Mouse (Mus musculus): ENCODE results near the gene Spaar. TPM values are rescaled to one million over a fixed set of nuclear protein-coding genes. Genes with fewer than 3 reads are reported as not detected.

Spaar gene
- total and polyA plus RNA-seq, 3 experiments, result 4.4 to 5.2 (median 4.8) TPM

DNA sequence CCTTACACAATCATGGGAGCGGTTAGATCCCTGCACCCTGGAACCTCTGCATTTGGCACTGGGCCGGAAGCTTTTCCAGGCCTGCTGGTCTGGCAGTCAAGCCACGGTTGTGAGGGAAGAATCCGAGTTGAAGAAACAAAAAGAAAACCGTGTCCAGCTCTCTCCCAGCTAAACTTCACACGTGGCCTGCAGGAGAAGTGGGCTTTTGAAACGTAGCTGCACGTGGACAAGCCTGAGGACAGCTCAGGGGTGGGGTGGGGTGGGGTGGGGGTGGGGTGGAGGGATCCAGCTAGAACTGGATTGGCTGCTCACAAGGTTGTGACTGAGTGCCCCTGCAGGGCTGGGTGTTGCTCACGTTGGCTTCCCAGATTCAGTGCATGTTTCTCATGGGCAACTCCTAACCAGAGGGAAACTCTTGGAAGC is 34.6 kb upstream of the Spaar start:
- TF ChIP-seq EP300 (IDR thresholded peaks at IDR 0.05; ENCODE audit: insufficient read depth, low read depth, low read length), result no peak
- TF ChIP-seq POLR2A (IDR thresholded peaks at IDR 0.05; ENCODE audit: insufficient read depth, low read depth, low read length), result 0 out of 2 replicates have a peak, but pooled peaks have one; percentile 12
- TF ChIP-seq CTCF (IDR thresholded peaks at IDR 0.05), result no peak
- intact Hi-C loops (cut with DNase I), result no loop called here
- 20% methylated on average over 9 of the region's 9 CpGs for WGBS

DNA sequence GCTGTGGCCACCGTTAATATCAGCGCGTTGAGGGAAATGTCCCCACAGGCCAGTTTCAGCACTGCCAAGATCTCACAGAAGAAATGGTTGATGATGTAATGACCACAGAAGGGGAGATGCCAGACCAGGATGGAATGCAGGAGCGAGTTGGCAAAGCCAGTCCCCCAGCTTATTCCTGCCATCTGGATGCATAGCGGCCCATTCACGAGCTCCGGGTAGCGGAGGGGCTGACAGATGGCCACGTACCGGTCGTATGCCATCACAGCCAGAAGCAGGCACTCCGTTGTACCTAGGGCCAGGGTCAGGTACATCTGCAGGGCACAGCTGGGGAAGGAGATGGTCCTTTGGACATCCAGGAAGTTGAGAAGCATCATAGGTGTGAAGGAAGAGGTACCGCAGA is 33.3 kb upstream of the Spaar start:
- no peak for TF ChIP-seq CTCF (IDR thresholded peaks at IDR 0.05)
- TF ChIP-seq POLR2A (IDR thresholded peaks at IDR 0.05; ENCODE audit: insufficient read depth, low read depth, low read length), result no peak
- TF ChIP-seq EP300 (IDR thresholded peaks at IDR 0.05; ENCODE audit: insufficient read depth, low read depth, low read length), result no peak
- H3K27me3 ChIP-seq (ENCODE audit: control insufficient read depth, insufficient read depth, low read length), result no peaks in the 10 kb centered on the region
- no peak for DNase-seq
- 69% methylated on average over 13 of the region's 13 CpGs for WGBS
- H3K4me3 ChIP-seq, result no peak overlapping the region
- intact Hi-C loops (cut with DNase I), result no loop called here
- H3K79me2 ChIP-seq (replicated peaks; ENCODE audit: control insufficient read depth, insufficient read depth, low read length), result no peaks in the 10 kb centered on the region
- H3K9ac ChIP-seq (ENCODE audit: low read depth, low read length), result no peak overlapping the region
- H3K36me3 ChIP-seq (ENCODE audit: control insufficient read depth, insufficient read depth, low read length), result no peaks in the 10 kb centered on the region
- H3K4me1 ChIP-seq (ENCODE audit: control insufficient read depth, insufficient read depth, low read length), result peaks cover 6% of the 10 kb centered on the region
- H3K27ac ChIP-seq, result no peak overlapping the region

More for the DNA sequence above, 34.6 kb upstream of the Spaar start:
- no peak overlapping the region for H3K27ac ChIP-seq
- H3K9ac ChIP-seq (ENCODE audit: low read depth, low read length), result no peak overlapping the region
- H3K36me3 ChIP-seq (ENCODE audit: control insufficient read depth, insufficient read depth, low read length), result no peaks in the 10 kb centered on the region
- no peaks in the 10 kb centered on the region for H3K27me3 ChIP-seq (ENCODE audit: control insufficient read depth, insufficient read depth, low read length)
- H3K4me3 ChIP-seq, result no peak overlapping the region
- DNase-seq, result peak; percentile 63 to 71
- H3K4me1 ChIP-seq (ENCODE audit: control insufficient read depth, insufficient read depth, low read length), result peaks cover 6% of the 10 kb centered on the region
- no peaks in the 10 kb centered on the region for H3K79me2 ChIP-seq (replicated peaks; ENCODE audit: control insufficient read depth, insufficient read depth, low read length)

DNA sequence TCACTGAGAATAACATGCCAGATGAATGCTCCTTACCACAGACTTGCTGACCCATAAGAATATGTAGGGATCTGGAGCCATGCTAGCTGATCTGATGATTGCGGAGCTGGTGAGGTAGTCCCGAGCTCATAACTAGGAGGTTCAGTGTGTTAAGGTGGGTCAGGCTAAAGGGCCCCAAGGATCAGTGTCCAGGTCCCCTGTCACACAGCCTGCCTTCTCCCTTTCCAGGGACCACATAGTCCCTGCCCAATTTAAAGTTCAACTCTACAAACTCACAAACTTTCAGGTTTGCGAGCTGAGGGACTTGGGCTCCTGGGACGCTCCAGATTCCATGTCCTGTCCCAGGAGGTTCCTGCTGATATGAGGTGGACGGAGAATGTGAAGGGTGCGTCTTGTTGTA is 29.1 kb upstream of the Spaar start, which contains the start of gene Olfr70:
Gene Olfr70, minus strand, starts transcription at position 101 of the 400 bp plus-strand sequence.
- Histone ChIP-seq H3K9ac (ENCODE audit: low read depth, low read length) (no peak within 1 kb of the TSS), H3K36me3 (ENCODE audit: control insufficient read depth, insufficient read depth, low read length) (no peaks in the 10 kb centered on the region), H3K4me3 (no peak within 1 kb of the TSS), H3K27me3 (ENCODE audit: control insufficient read depth, insufficient read depth, low read length) (no peaks in the 10 kb centered on the region), H3K79me2 (replicated peaks; ENCODE audit: control insufficient read depth, insufficient read depth, low read length) (no peaks in the 10 kb centered on the region), H3K27ac (no peak within 1 kb of the TSS), H3K4me1 (ENCODE audit: control insufficient read depth, insufficient read depth, low read length) (peaks cover under 1% of the 10 kb centered on the region; the same call in 1 of the 2 replicates)
- TF ChIP-seq EP300 (IDR thresholded peaks at IDR 0.05; ENCODE audit: insufficient read depth, low read depth, low read length) (no peak), POLR2A (IDR thresholded peaks at IDR 0.05; ENCODE audit: insufficient read depth, low read depth, low read length) (no peak), CTCF (IDR thresholded peaks at IDR 0.05) (no peak)
- no peak for DNase-seq
- 84% methylated on average over 6 of the region's 6 CpGs for WGBS
- intact Hi-C loops (cut with DNase I), result no loop called here

DNA sequence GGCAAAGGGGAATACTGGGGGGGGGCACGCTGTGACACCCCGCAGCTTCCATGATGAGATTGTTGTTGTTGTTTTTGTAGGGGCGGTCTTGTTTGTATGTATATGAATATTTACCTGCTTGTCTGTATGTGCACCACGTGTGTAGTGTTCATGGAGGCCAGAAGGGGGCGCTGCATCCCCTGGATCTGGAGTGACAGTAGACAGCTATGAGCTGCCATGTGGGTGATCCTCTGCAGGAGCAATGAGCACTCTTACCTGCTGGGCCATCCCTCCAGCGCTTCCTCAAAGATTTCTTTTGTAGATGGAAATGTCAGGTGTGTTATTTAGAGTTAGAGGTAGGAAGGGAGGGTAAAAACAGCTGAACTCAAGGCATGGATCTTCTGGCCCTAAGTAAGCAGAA is 26.4 kb upstream of the Spaar start:
- Histone ChIP-seq H3K4me3 (no peak overlapping the region), H3K79me2 (replicated peaks; ENCODE audit: control insufficient read depth, insufficient read depth, low read length) (no peaks in the 10 kb centered on the region), H3K36me3 (ENCODE audit: control insufficient read depth, insufficient read depth, low read length) (no peaks in the 10 kb centered on the region), H3K27ac (no peak overlapping the region), H3K27me3 (ENCODE audit: control insufficient read depth, insufficient read depth, low read length) (no peaks in the 10 kb centered on the region), H3K4me1 (ENCODE audit: control insufficient read depth, insufficient read depth, low read length) (no peaks in the 10 kb centered on the region), H3K9ac (ENCODE audit: low read depth, low read length) (no peak overlapping the region)
- DNase-seq, result no peak
- intact Hi-C loops (cut with DNase I), result no loop called here
- WGBS, result 76% methylated on average over 6 of the region's 6 CpGs
- TF ChIP-seq CTCF (IDR thresholded peaks at IDR 0.05) (peak; percentile 26), EP300 (IDR thresholded peaks at IDR 0.05; ENCODE audit: insufficient read depth, low read depth, low read length) (no peak)

DNA sequence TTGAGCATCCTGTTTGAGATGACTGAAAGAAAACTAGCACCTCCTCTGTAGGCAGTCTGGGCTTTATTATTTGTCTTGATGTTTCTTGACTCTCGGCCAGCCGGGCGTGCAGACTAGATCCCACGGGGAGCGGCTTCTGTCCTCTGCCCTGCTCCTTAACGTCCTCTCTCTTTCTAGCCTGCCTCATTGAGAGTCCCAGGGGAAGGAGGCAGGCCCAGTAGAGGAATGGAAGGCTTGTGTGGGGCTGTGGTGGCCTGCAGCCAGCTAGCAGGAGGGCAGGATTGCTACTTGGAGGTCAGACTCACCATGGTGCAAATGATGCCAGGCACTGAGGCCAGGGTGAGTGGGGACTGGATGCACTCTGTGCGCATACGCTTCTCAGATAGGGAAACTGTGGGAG is 26.0 kb upstream of the Spaar start:
- Histone ChIP-seq H3K9ac (ENCODE audit: low read depth, low read length) (no peak overlapping the region), H3K4me3 (no peak overlapping the region), H3K36me3 (ENCODE audit: control insufficient read depth, insufficient read depth, low read length) (no peaks in the 10 kb centered on the region), H3K79me2 (replicated peaks; ENCODE audit: control insufficient read depth, insufficient read depth, low read length) (no peaks in the 10 kb centered on the region), H3K4me1 (ENCODE audit: control insufficient read depth, insufficient read depth, low read length) (no peaks in the 10 kb centered on the region), H3K27ac (no peak overlapping the region), H3K27me3 (ENCODE audit: control insufficient read depth, insufficient read depth, low read length) (no peaks in the 10 kb centered on the region)
- TF ChIP-seq CTCF (IDR thresholded peaks at IDR 0.05), result no peak
- TF ChIP-seq EP300 (IDR thresholded peaks at IDR 0.05; ENCODE audit: insufficient read depth, low read depth, low read length), result no peak
- TF ChIP-seq POLR2A (IDR thresholded peaks at IDR 0.05; ENCODE audit: insufficient read depth, low read depth, low read length), result no peak
- DNase-seq, result peak in 1 of 2 experiments; percentile 32
- WGBS, result 65% methylated on average over 8 of the region's 8 CpGs
- intact Hi-C loops (cut with DNase I), result no loop called here

DNA sequence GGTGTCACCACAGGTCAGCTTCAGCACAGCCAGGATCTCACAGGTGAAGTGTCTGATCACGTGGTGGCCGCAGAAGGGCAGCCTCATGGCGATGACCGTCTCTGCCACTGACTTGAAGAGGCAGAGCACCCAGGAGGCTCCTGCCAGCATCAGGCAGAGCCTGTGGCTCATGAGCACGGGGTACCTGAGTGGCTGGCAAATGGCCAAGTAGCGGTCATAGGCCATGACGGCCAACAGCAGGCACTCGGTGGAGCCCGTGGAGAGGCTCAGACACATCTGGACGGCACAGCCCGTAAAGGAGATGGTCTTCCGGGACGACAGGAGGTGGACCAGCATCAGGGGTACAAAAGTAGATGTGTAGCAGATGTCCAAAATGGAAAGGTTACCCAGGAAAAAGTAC is 23.8 kb upstream of the Spaar start:
- no peak overlapping the region for H3K27ac ChIP-seq
- H3K36me3 ChIP-seq (ENCODE audit: control insufficient read depth, insufficient read depth, low read length), result no peaks in the 10 kb centered on the region
- TF ChIP-seq CTCF (IDR thresholded peaks at IDR 0.05), result no peak
- no peak for DNase-seq
- 74% methylated on average over 13 of the region's 13 CpGs for WGBS
- no peak overlapping the region for H3K4me3 ChIP-seq
- H3K4me1 ChIP-seq (ENCODE audit: control insufficient read depth, insufficient read depth, low read length), result no peaks in the 10 kb centered on the region
- no peak overlapping the region for H3K9ac ChIP-seq (ENCODE audit: low read depth, low read length)
- intact Hi-C loops (cut with DNase I), result no loop called here
- no peaks in the 10 kb centered on the region for H3K27me3 ChIP-seq (ENCODE audit: control insufficient read depth, insufficient read depth, low read length)
- no peaks in the 10 kb centered on the region for H3K79me2 ChIP-seq (replicated peaks; ENCODE audit: control insufficient read depth, insufficient read depth, low read length)
